Mouse (Mus musculus): ENCODE measurements around the gene Pnliprp1. TPM values are rescaled to one million over a fixed set of nuclear protein-coding genes. Genes with fewer than 3 reads are reported as not detected.

The Pnliprp1 gene
- polyA plus RNA-seq, 1 experiment from 2014 or later = not detected

Other genes starting within 250 kb of the Pnliprp1 start
- not detected in 2 replicates for gene Ccdc172, start 216.9 kb upstream of the Pnliprp1 start, polyA plus RNA-seq (2016; fragmentation: Nextera tagmentation; extraction: Ambion mirVana)
- not detected in 2 replicates for gene Pnlip, start 76.4 kb upstream of the Pnliprp1 start, polyA plus RNA-seq (2016; fragmentation: Nextera tagmentation; extraction: Ambion mirVana)
- 0.12 and 0.24 TPM in 2 replicates for gene Pnliprp2, start 30.8 kb downstream of the Pnliprp1 start, polyA plus RNA-seq (2016; fragmentation: Nextera tagmentation; extraction: Ambion mirVana)
- not detected in 2 replicates for gene 1700019N19Rik, start 65.6 kb downstream of the Pnliprp1 start, polyA plus RNA-seq (2016; fragmentation: Nextera tagmentation; extraction: Ambion mirVana)
- 1.3 and 1.4 TPM in 2 replicates for gene Eno4, start 214.5 kb downstream of the Pnliprp1 start, polyA plus RNA-seq (2016; fragmentation: Nextera tagmentation; extraction: Ambion mirVana)
- 5.7 and 7.2 TPM in 2 replicates for gene Hspa12a, start 214.8 kb downstream of the Pnliprp1 start, polyA plus RNA-seq (2016; fragmentation: Nextera tagmentation; extraction: Ambion mirVana)